Mouse (Mus musculus) left cerebral cortex, postnatal 10 days (tissue): ENCODE results near the gene Tmem44. TPM values are rescaled to one million over a fixed set of nuclear protein-coding genes. Genes with fewer than 3 reads are reported as not detected.

ENCODE experiments used
- DNase-seq, 2 experiments: peaks; one replicate each; pipeline ENCODE4 v3.0.0; 2021 to 2022; ENCODE audit warnings: low spot score in 2 of 2, mixed read lengths in 1 of 2; ENCODE audit errors: extremely low spot score in 1 of 2
- intact Hi-C: fragments of 180-260 bp; cut with DNase I; formaldehyde crosslinking; loops from one replicate; pipeline ENCODE4 v1.15.1; 2025
- total RNA-seq, 2 experiments: library from RNA; stranded (reverse); gene quantifications; 2 replicates each; pipeline ENCODE4 v1.2.3; 2021

Tmem44 gene
- total RNA-seq: 10 to 100 TPM; 66.6 to 73.0 TPM

DNA sequence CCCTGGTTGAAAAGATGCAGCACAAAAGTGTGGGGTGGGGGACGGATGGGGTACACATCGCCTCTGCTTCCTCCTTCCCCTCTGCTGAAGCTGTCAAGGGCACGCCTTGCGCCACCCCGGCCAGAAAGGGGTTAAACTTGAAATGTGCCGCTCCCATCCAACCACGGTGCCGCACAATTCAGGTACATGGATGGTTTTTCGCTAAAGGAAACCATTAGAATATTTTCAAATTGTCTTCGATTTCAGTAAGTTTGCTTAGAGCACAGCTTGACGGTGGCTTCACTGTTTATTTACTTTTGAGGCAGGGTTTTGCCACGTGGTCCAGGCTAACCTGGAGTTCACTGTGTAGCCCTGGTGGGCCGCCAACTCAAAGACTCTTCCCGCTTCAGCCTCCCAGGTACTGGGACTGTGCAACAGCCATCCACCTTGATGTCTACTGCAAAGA, at the start of gene Tmem44:
Tmem44 (minus strand) TSS at position 95 of the 445 bp plus-strand sequence.
- DNase-seq: peak in 1 of 2 experiments; percentile 48
- intact Hi-C loops: loop anchor here (1.0 kb wide), 1 partner anchor 37 kb away; the partner anchor contains the start of gene Lsg1

DNA sequence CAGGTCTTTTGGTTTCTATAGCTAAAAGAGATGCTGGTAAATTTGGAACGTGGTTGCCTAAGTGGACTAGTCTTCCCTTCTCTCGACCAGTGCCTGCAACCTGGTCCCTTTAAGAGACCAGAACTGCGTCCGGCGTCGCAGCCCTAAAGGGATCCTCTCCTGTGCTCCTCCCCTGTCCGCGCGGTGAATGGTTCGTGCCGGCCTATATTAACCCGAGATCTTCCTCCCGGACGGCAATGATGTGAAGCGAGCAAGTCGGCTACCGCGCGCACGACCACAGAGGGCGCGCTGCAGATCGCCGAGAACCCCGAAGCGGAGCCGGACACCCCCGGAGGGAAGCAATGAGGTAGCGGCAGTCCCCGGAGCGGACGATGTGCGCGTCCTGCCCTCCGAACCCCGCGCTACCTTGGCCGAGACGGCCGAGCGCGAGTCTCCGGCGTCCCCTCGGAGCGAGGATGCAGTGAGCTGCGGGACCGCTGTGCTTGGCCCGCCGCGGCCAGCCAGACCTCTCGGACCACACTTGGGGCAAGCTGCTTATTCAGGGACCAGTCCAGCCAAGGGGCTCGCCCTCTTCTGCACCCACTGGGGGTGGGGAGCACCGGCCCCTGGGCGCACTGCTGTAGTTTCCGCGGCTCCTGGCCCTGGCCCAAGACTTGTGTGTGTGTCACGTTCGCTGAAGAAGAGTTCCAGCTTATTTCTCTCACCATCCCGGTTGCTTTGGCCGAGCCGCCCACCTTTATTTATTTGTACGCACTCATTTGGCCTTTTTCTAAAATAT, 49.0 kb upstream of the Tmem44 start, which contains the start of gene Fam43a:
Fam43a (plus strand) TSS at position 233 of the 778 bp plus-strand sequence.
- intact Hi-C loops: loop anchor here (5.0 kb wide), 3 partner anchors 53 to 753 kb away; no protein-coding TSS in a partner anchor
- DNase-seq: peak; percentile 63 to 92

DNA sequence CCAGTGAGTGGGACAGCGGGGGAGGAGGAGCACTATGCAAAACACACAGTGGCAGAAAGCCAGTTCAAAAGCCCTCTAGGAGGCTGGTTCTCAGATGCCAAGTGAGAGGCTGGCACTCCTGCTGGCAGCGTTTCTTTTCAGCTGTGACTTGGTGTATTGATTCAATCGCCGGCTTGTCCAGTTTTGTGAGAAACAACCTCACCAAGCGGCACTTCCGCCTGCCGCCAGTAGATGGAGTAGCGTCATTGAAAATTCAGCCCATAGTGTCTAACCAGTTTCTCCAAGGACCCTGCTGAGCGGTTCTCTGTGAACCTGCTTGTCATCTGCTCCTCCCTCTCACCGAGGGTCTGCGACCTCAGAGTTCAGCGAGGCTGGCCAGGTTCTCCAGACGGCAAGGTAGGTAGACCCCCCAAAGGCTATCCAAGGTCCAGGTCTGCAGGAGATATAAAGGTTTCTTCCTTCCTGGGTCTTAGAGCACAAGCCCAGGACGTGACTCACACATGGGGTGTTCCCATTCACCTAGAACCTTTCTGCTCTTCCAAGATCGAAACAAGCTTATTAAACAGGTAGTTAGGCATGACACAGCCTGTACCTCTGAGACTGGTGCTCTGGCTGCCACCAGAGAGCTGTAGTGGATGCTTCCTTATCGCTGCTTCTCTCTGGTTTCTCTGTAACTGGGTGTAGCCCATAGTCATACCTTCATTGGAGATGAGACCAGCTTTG, 46.5 kb upstream of the Tmem44 start:
- peak; percentile 87 to 92 for DNase-seq
- intact Hi-C loops: loop anchor here (2.0 to 5.0 kb wide), 3 partner anchors 380 to 755 kb away; no protein-coding TSS in a partner anchor

DNA sequence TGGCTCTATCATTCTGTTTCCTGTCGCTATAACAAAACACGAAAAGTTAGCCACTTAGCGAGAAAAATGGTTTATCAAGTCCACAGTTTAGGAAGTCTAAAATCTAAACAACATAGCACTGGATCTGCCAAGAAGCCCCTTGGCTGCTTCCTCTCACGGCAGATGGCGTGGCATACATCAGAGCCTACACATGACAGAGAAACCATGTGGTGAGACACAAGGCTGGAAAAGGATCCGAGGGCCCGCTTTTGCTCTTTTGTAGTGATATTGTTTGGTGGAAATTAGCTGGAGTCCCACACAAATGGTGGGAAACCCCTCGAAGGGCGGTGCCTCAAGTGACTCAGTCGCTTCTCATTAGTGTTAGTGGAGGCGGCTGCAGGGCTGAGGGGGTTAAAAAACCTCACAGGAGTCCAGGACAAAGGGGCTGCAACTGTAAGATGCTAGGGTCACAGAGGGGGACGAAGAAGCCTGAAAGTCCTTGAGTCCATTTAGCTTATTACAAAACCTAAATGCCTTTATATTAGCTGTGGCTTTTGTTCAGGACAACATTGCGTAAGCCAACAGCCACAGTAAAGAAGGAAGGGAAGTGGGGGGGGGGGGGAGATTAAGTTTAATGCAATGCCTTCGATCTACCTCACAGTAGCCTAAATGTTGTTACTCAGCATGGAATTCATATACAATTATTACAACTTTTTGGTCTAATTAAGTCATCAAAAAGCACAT, 45.4 kb upstream of the Tmem44 start:
- intact Hi-C loops: loop anchor here (2.0 to 5.0 kb wide), 3 partner anchors 381 to 756 kb away; no protein-coding TSS in a partner anchor
- DNase-seq: peak; percentile 48 to 50

DNA sequence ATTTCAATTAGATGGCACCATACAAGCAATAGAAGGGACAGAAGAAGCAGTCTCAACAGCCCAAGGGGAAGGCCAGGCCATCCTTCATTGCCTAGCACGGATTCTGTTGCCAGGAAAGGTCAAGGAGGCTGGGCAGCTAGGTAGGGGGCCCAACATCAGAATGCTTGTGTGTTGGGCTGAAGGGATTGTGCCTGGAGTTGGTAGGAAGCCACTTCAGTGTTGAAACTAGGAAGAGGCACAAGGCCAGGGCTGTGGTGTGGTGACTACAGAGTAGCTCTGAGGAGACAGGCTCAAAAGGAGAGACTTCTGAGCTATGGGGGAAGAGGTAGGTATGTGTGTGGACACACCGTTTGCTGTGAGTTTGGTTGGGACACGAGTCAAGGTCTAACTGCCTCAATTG, 44.7 kb upstream of the Tmem44 start:
- no peak for DNase-seq
- intact Hi-C loops: loop anchor here (5.0 kb wide), 2 partner anchors 382 to 757 kb away; no protein-coding TSS in a partner anchor

DNA sequence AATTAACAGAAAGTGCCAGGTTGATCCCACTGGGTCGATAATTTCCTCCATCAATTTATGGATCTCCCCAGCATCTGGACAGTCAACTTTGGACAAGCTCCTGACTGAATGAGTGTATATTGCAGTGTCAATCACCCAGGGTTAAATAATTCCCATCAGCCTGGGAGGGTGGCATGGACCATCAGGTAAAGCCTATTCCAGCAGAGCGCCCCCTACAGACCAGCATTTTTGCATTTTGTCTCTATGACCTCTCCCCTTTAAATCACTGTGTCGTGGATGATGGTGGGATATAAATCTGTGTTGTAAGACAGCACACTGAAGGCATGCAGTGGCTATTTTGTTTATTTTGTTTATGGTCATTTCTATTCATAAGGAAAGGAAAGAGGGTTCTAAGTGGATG, 41.3 kb upstream of the Tmem44 start:
- DNase-seq: no peak
- intact Hi-C loops: no loop called here

DNA sequence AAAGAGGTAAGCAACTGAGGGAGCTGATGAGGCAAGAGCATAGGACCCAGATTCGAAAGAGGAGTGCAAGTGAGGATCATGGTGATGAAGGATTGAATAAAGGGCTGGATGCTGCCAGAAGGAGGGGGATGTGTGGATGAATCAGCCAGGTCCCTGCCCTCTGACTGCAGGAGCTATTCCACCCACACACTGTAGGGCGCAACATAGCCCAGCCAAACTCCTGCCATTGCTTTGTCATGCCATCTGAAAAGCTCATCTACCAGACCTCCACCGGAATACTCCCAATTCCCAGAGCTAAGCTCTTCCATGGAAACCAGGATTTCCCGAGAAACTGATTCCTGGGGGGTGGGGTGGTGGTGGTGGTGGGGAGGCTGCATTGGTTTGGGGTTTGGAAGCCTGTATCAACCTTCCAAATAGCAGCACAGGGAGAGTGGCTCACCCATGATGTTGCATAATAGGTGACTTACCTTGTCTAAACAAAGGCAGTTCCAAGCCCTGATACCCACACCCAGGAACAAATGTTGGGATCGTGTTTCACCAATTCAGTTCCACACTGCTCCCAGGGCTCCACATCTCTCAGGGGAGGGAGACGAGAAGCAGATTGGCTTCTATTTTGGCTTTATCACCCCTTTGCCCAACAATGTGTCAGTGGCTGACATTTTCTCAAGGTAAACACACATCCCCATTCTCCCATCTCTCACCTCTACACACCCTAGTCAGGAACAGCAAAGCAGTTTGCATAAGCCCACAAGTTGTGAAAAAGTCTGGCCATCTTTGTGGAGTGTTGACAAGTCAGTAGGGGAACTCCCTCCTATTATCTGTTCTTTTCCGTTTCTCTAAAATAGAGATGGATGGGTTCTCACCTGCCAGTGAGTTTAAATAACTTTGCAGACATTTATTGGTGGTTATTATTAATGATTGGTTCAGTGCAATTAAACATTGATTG, 39.9 kb upstream of the Tmem44 start:
- no peak for DNase-seq
- intact Hi-C loops: no loop called here

DNA sequence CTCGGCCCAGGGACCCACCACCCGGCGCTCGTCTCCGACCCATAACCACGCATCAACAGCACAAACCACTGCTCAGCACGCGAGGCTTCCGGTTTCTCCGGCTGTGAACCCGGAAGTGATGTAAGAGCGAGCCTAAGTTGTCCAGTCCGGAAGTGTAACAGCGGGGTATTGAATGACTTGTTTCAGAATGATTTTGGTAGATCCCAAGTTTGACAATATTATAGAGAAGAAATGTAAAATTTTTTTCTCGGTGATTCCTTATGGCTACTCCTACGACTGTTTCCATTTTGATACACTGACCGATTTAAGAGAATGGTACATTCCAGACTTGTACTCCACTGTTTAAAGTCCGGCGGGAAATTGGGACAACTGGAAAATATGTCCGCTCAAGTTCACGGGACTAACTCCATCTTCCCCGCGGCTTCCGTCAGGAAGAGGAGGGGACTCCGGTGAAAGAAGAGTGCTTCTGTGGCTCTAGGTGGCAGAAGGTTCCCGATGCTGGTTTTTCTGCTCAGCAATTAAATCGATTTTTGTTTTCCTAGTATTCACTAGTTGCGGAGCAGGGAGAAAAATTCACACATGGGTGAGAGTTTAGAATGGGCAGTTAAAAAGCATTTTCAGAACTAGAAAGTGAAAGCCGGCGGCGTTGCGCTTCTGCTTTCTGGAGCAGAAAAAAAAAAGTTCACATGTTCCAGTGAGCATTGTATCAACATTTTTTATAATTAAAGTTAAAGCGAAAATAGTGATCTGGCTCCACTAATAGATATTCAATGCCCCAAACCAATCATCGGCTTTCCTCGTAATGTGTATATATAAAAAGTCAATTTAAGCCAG, 37.1 kb upstream of the Tmem44 start, which contains the start of gene Lsg1:
Lsg1 (minus strand) TSS at position 99 of the 834 bp plus-strand sequence.
- peak; percentile 90 to 91 for DNase-seq
- intact Hi-C loops: loop anchor here (1.0 kb wide), 1 partner anchor 37 kb away; the partner anchor contains the start of gene Tmem44

DNA sequence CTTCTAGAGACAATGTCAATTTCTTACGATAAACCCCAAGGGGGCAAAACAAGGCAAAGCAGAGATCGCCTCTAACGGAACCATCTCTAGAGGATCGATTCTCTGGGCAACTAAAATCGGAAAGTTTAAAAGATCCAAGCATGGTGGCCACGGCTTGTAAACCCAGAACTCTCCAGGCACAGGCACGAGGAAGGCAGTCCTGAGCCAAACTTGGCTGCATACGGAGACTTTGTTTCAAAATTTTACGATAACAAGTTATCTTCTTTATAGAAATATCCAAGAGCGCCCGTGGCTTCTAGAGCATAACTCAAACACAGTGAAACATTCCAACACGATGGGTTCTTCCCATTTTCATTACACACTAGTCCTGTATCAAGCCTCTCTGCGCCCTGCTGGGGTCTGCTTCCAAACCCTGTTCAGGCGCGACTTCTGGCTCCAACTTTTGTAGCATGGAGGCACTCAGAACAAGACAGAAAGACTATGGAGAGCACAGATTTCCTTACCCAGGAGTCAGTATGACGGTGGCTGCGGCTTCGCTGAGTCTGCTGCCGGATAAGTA, 36.4 kb upstream of the Tmem44 start:
- no peak for DNase-seq
- intact Hi-C loops: loop anchor here (1.0 kb wide), 1 partner anchor 37 kb away; the partner anchor contains the start of gene Tmem44

DNA sequence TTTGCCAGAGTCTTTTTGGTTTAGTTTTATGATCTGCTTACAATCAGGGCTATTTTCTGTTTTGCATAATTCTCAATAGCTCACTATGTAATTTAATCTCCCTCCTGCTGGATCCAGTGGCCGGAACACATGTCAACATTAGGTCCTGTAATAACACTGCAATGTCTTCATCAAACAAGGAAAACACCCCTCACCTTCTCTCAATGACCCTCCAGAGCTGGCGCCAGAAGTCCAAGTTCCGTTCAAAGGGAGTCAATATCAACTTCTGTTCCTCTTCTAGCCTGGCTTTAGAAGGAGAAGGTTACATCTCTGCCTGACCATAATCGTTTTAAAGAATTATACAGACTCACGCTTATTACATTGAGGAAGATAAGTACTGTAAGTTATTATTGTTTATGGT, 30.1 kb upstream of the Tmem44 start:
- intact Hi-C loops: no loop called here
- DNase-seq: no peak

DNA sequence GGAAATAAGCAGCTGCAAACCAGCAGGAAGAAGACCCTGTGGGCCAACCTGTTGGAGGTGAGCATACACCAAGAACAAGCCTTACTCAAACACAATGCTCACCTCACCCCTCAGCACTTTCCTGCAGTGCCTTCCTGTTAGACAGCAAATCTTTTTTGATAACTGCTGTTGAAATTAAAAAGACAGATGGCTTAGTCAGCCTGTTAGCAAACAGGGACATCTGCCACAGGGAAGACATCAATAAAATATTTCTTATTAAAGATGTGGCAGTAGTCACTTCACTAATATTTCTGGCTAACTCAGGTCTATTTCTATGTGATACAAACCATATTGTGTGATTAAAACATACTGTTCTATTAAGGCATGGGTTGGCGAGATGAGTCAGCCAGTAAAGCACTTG, 25.8 kb upstream of the Tmem44 start:
- no peak for DNase-seq
- intact Hi-C loops: no loop called here

DNA sequence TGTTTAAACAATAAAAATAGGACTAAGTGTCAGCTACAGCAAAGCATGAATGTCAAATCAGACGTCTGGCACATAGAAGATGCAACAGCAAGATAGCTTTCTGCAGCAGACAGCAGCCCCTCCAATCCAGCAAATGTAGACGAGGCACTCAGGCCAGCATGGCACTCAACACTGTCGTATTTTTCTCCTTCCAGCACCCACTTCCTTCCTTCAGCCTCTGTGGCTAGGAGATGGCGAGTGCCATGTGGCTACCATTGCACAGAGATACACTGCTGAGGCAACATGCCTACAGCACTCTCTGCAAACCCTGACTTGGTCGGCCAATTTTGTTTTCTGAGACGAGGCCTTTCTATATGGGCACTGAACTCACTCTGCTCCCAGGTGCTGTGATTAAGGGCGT, 25.2 kb upstream of the Tmem44 start:
- DNase-seq: no peak
- intact Hi-C loops: no loop called here

DNA sequence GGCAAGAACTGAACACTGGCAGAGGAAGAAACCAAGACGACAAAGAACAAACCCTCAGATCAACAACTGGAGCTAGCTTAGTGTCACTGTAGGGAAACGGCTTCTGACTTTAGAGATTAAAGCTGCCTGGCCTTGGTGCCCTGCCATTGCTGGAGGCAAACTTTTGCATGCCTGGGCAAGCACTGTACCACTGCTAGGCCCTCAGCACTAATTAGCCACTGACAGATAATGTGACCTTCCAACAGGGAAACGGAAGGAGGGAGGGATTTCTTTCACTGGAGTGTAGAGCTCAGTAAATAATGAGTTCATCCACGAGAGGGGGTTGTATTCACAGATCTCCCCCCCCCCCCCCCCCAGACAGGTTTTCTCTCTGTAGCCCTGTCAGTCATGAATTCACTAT, 21.6 kb upstream of the Tmem44 start:
- DNase-seq: no peak
- intact Hi-C loops: no loop called here

DNA sequence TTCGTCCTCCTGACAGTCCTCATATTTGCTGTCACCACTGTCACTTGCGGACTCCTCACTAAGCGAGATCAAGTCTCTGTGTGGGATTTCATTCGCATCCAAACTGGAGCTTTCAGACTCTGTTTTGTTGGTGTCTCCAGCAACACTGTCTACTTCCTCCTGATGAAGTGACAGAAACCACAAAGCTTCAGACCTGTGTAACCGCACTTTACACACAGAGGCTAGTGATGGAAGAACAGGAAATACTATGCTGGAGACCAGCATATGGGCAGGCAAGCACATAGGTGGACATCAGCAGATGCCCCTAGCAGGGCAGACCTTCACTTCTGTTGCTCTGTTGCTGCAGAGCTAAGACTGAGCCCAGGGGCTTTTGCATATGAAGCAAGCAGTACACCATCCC, 20.7 kb upstream of the Tmem44 start:
- intact Hi-C loops: no loop called here
- no peak for DNase-seq

DNA sequence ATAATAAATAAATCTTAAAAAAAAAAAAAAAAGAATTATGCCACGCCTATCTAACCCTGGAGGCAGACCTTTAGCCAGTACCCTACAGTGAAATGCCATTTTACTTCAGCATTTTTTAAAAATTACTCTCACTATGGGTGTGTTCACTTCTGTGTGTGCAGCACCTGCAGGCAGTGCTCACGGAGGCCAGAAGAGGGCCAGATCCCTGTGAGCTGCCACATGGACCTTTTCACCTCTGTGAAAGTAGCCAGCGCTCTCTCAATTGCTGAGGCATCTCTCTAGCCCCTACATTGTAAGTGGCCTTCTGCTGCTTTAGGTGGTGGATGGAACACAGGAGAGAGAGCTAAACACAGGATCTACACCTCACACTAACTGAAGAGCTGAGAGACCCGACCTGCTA, 19.5 kb upstream of the Tmem44 start:
- intact Hi-C loops: no loop called here
- DNase-seq: no peak

DNA sequence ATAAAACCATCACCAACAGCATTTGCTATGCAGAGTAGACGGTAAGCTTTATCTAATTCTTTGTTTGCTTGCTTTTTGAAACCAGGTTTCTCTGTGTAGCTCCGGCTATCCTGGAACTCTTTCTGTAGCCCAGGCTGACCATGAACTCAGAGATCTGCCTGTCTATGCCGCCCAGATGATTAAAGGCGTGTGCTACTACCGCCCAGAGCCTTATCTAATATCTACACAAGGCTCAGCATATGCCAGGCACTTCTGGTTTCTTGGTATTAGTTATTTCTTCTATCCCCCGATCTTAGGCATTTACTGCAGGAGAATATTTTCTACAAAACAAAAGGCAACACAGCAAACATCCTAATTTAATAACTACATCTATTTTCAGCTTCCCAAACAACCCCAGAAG, 15.0 kb upstream of the Tmem44 start:
- DNase-seq: no peak
- intact Hi-C loops: no loop called here

DNA sequence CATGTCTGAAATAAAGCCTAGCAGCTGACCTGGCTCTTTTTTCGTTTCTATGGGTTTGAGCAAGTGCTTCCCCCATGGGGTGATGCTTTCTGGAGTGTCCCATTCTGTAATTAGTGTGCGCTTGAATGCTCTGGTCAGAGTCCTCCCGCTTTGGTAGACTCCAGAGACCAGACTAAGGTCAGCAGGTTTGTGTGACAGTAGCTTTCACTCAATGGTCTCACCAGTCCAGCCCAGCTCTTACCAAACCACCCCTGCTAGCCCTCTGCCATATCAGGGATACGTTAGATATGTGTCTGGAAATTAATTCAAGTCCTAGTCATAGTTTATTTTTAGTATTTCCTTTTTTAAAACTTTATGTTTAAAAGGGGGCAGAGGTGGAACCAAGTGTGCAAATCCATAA, 10.0 kb upstream of the Tmem44 start:
- no peak for DNase-seq
- intact Hi-C loops: no loop called here
